Mouse (Mus musculus) thymus, adult 2 months (tissue): ENCODE results near the gene Map7.

Experiments used
- CTCF ChIP-seq: fragments of 200-500 bp; IDR thresholded peaks from 2 replicates; pipeline ENCODE4 v1.5.1; 2012; ENCODE audit warnings: mild to moderate bottlenecking, control low read depth, low read length, moderate library complexity, borderline replicate concordance; ENCODE audit not compliant: control insufficient read depth, poor library complexity, insufficient read depth; ENCODE audit errors: extremely low read depth
- POLR2A ChIP-seq: fragments of 200-500 bp; IDR thresholded peaks from 2 replicates; pipeline ENCODE4 v1.6.1; 2012; ENCODE audit warnings: mild to moderate bottlenecking, low read length, control low read depth, moderate library complexity; ENCODE audit not compliant: control insufficient read depth, poor library complexity, insufficient read depth; ENCODE audit errors: extremely low read depth

DNA sequence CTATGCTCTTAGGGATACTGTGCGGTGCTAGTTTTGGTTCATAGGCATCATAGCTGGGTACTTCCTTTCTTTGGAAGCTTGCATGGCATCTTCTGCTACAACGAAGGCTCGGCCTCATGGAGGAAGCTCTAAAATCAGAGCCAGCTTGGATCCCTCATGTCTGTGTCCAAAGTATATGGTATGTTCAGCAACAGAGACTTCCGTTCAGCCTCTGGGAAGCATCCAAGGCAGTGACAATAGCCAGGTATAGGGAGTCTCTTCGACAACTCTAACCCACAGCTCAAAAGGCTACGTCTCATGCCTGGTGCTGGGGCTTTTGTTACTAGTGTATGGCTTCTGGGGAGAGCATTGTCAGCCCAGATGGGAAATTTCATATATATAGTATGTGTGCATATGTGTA lies 46.8 kb upstream of the Map7 start:
- TF ChIP-seq POLR2A (no peak), CTCF (no peak)
